Mouse (Mus musculus) cortical plate, adult 2 months (tissue): Measurements from ENCODE around the gene Kbtbd6. TPM values are rescaled to one million over a fixed set of nuclear protein-coding genes. Genes with fewer than 3 reads are reported as not detected.
A peak's percentile ranks its signal among the peaks of the same experiment; 100 is the strongest.
"Not testable (repeated sequence)": the region's sequence is repeated elsewhere in the genome, so short reads cannot be mapped to it uniquely, and the experiment has no call there.

Experiments used
- H3K27ac ChIP-seq: fragments of 200-500 bp; 2 replicates; pipeline ENCODE4 v1.5.1; 2012; ENCODE audit warnings: low read length, control low read depth, inconsistent platforms; ENCODE audit not compliant: insufficient read depth
- H3K4me1 ChIP-seq: fragments of 200-500 bp; 2 replicates; pipeline ENCODE4 v1.6.1; 2011; ENCODE audit warnings: low read length; ENCODE audit not compliant: control insufficient read depth, insufficient read depth
- H3K4me3 ChIP-seq: fragments of 200-500 bp; 2 replicates; pipeline ENCODE4 v1.5.1; 2011; ENCODE audit warnings: mild to moderate bottlenecking, low read length, control low read depth; ENCODE audit not compliant: insufficient read depth
- CTCF ChIP-seq: fragments of 200-500 bp; IDR thresholded peaks from 2 replicates; pipeline ENCODE4 v1.5.1; 2011; ENCODE audit warnings: mild to moderate bottlenecking, control low read depth, low read length; ENCODE audit not compliant: insufficient read depth; ENCODE audit errors: extremely low read depth
- POLR2A ChIP-seq: fragments of 200-500 bp; IDR thresholded peaks from 2 replicates; pipeline ENCODE4 v1.6.1; 2011; ENCODE audit warnings: mild to moderate bottlenecking, low read length, control low read depth; ENCODE audit not compliant: insufficient read depth; ENCODE audit errors: extremely low read depth
- polyA plus RNA-seq: library from polyadenylated mRNA; depleted of rRNA; stranded (reverse); fragments of >200 nt; gene quantifications from 2 replicates; pipeline ENCODE4 v1.2.3, GENCODE M21; 2012; rRNA removed

The Kbtbd6 gene
- polyA plus RNA-seq: 0.83 and 0.86 TPM in 2 replicates

DNA sequence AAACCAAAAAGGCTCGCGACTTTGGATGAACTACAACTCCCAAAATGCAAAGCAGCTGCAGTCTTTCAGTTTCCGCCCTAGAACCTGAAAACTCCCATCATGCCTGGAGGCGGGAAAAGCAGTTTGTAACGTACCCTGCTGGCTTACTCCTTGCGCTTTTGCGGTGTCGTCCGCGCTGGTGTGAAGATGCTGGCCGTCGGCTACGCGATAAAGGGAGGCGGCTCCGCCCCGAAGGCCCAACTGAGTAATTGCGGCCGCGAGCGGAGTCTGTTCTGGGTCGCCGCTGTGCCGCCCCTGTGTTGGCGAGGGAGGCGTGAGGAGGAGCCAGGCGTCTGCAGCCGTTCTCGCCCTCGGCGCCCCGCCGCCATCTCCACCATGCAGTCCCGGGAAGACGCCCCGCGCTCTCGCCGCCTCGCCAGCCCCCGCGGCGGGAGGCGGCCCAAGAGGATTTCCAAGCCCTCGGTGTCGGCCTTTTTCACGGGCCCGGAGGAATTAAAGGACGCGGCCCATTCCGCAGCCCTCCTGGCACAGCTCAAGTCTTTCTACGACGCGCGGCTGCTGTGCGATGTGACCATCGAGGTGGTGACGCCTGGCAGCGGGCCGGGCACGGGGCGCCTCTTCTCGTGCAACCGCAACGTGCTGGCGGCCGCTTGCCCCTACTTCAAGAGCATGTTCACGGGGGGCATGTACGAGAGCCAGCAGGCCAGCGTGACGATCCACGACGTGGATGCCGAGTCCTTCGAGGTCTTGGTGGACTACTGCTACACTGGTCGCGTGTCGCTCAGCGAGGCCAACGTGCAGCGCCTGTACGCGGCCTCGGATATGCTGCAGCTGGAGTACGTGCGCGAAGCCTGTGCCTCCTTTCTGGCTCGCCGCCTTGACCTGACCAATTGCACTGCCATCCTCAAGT is at the start of gene Kbtbd6:
Gene Kbtbd6 (plus strand): TSS at position 155 of the 910 bp plus-strand sequence.
- not testable (repeated sequence) for H3K27ac ChIP-seq, H3K4me1 ChIP-seq
- H3K4me3 ChIP-seq: peak within 1 kb of the TSS; percentile 25

- H3K4me1 ChIP-seq: no peaks in the 10 kb centered on the region
- TF ChIP-seq POLR2A: no peak
- no peak for TF ChIP-seq CTCF
- H3K4me3 ChIP-seq: no peak overlapping the region
- no peak overlapping the region for H3K27ac ChIP-seq
These were observed 44.0 kb upstream of the Kbtbd6 start for GRCm38 (mm10) chr14:79407641-79408040.

DNA sequence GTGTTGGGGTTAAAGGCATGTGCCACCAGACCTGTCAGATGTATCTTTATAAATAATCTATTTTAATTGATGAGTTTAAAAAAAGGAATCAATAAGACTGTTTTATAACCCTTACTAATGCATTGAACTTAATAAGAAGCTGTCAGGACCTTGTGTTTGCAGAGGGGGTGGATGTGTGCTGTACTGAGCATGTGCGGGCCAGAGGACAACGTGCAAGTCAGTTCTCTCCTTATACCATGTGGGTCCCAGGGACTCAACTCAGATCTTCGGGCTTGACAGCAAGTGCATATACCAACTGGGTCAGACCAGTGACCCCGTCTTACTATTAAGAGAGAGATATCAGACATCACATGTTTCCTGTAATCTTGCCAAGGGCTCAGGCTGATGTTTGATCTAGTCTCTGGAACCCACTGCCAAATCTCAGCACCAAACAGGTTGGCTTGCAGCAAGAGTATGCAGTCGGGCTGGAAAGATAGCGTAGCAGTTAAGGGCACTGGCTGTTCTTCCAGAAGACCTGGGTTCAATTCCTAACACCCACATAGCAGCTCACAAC is 42.3 kb upstream of the Kbtbd6 start:
- H3K4me3 ChIP-seq: no peak overlapping the region
- TF ChIP-seq CTCF (no peak), POLR2A (no peak)
- no peak overlapping the region for H3K27ac ChIP-seq
- H3K4me1 ChIP-seq: no peaks in the 10 kb centered on the region

DNA sequence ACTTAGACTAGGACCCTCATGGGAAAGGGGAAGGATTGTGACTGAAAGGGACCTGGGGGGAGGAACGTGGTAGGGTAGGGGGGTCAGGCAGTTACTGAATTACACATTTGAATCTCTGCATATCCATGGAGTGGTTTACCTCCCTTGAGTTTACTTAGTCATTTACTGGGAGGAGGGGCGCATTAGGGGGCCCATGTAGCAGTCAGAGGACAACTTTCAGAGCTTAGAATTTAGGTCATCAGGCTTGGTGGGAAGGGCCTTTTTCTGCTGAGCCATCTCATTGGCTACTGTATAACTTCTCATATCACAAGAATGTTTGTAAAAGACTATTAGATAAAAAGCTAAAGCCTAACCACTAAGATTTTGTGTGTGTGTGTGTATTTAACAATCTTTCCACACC is 41.0 kb upstream of the Kbtbd6 start:
- TF ChIP-seq CTCF (no peak), POLR2A (no peak)
- no peak overlapping the region for H3K27ac ChIP-seq
- H3K4me1 ChIP-seq: no peaks in the 10 kb centered on the region
- H3K4me3 ChIP-seq: no peak overlapping the region

- Histone ChIP-seq H3K4me1 (no peaks in the 10 kb centered on the region), H3K4me3 (no peak overlapping the region), H3K27ac (no peak overlapping the region)
- TF ChIP-seq CTCF (no peak), POLR2A (no peak)
These were observed 38.5 kb upstream of the Kbtbd6 start for GRCm38 (mm10) chr14:79413121-79413520.

DNA sequence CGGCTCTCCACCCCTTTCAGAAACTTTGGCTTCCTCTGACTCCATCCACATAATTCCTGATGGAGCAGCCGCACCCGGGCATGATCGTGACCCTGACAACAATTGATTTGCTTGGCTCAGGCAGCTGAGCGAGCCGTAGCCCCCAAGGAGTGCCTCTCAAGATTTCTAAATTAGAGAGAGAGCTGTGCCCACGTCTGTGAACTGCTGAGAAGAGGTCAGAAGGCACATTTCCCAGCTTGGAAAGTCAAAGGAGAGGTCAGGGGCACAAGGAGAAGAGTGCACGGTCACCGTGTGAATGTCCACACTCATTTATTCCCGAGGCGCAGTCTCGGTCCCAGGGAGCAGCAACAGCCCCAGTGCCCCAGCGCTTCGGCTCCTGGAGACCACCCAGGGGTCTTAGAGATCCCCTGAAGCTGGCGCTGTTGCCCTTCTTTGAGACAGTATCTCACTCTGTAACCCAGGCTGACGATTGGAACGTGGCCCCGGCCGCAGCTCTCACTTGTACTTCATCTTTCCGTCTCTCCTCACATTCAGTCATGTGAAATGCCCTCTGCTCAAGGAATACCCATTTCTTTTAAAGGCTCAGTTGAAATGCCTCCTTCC is 31.5 kb upstream of the Kbtbd6 start:
- Histone ChIP-seq H3K4me1 (no peaks in the 10 kb centered on the region), H3K27ac (no peak overlapping the region), H3K4me3 (no peak overlapping the region)
- TF ChIP-seq POLR2A (no peak), CTCF (no peak)

DNA sequence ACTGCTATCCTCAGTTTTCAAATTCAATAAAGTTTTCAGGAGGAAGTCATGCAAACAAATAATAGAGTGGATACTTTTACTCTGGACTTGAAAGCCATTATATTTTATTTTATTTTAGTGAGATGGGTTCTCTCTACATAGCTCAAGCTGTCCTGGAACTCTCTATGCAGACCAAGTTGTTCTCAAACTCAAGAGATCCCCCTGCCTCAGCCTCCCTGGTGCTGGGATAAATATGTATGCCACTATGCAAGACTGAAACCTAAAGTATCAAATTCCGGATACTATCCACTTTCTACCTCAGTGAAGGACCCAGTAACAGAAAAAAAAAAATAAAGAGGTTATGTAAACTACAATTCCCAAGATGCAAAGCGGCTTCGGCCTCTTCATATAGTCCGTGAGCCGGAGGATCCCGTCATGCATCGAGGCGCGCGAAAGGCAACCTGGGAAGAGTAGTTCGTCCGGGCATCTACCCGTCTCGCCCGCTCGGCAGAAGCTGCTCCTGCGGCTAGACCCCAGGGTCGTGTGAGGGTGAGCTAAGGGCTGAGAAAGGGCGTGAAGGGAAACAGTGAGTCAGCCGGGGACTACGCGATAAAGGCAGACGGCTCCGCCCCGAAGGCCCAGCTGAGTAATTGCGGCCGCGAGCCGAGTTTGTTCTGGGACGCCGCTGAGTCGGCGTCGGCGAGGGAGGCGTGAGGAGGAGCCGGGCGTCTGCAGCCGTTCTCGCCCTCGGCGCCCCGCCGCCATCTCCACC is 25.5 kb upstream of the Kbtbd6 start, which contains the start of gene Kbtbd7:
Gene Kbtbd7 (plus strand): TSS at position 533 of the 751 bp plus-strand sequence.
- peak within 1 kb of the TSS; percentile 46 for H3K4me3 ChIP-seq
- peaks cover 2% of the 10 kb centered on the region for H3K4me1 ChIP-seq
- H3K27ac ChIP-seq: 0 out of 2 replicates have a peak within 1 kb of the TSS, but pooled peaks have one; percentile 7
- TF ChIP-seq CTCF (no peak), POLR2A (peak; percentile 79; the same call in 1 of the 2 replicates)

DNA sequence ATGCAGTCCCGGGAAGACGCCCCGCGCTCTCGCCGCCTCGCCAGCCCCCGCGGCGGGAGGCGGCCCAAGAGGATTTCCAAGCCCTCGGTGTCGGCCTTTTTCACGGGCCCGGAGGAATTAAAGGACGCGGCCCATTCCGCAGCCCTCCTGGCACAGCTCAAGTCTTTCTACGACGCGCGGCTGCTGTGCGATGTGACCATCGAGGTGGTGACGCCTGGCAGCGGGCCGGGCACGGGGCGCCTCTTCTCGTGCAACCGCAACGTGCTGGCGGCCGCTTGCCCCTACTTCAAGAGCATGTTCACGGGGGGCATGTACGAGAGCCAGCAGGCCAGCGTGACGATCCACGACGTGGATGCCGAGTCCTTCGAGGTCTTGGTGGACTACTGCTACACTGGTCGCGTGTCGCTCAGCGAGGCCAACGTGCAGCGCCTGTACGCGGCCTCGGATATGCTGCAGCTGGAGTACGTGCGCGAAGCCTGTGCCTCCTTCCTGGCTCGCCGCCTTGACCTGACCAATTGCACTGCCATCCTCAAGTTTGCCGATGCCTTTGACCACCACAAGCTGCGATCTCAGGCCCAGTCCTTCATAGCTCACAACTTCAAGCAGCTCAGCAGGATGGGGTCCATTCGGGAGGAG is 24.8 kb upstream of the Kbtbd6 start:
- H3K27ac ChIP-seq, H3K4me1 ChIP-seq: not testable (repeated sequence)
- H3K4me3 ChIP-seq: peak overlapping the region; percentile 46; the same call in 1 of the 2 replicates

GRCm38 (mm10) chr14:79434068-79434467 is 17.6 kb upstream of the Kbtbd6 start:
- Histone ChIP-seq H3K27ac (no peak overlapping the region), H3K4me3 (no peak overlapping the region), H3K4me1 (no peaks in the 10 kb centered on the region)
- TF ChIP-seq CTCF: no peak
- no peak for TF ChIP-seq POLR2A
